Mouse (Mus musculus): Measurements from ENCODE around the gene Tcp10a. TPM values are rescaled to one million over a fixed set of nuclear protein-coding genes. Genes with fewer than 3 reads are reported as not detected.
"Not testable (repeated sequence)": the region's sequence is repeated elsewhere in the genome, so short reads cannot be mapped to it uniquely, and the experiment has no call there.

Gene Tcp10a
- polyA plus RNA-seq, 1 experiment = not detected

DNA sequence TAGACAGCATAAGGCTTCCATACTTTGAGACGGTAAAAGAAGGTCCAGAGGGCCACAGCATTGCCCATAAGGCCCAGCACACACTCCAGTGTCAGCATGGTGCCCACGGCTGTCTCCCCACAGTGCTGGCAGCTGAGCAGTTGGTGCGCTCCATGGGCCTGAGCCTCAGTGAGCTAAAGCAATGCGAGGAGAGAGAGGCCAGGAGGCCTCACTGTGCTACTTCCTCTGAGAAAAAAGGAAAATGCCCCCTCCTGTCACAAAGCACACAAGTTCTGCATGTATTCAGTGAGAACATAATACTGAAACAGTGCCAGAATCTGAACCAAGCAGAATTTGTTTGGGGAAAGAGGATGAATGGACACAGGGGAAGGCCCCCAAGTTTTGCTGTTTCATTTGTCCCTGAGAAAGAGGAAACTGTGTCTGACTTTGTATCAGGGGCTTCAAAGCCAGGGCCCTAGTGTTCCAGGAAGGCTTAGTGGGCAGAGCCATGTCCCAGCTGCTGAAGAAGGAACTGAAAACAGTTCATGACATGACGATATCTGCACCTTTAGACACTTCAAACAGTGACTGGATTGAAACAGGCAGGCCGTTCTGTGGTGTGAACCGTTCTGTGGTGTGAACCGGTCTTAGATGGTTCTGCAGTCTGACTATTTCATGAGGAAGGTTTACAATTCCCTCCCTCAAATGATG lies 8.6 kb upstream of the Tcp10a start:
- not testable (repeated sequence) for H3K4me1 ChIP-seq (ENCODE audit: control insufficient read depth, insufficient read depth, insufficient read length); H3K27ac ChIP-seq (ENCODE audit: insufficient read depth, low read length); H3K4me3 ChIP-seq (ENCODE audit: extremely low read depth, insufficient read depth, insufficient read length); H3K36me3 ChIP-seq (ENCODE audit: control insufficient read depth, insufficient read depth, low read length); DNase-seq (ENCODE audit: low read depth in 1 of 2, low spot score in 2 of 2); H3K27me3 ChIP-seq (ENCODE audit: control insufficient read depth, insufficient read depth, low read length)
- WGBS = 43% methylated on average over 8 of the region's 8 CpGs

DNA sequence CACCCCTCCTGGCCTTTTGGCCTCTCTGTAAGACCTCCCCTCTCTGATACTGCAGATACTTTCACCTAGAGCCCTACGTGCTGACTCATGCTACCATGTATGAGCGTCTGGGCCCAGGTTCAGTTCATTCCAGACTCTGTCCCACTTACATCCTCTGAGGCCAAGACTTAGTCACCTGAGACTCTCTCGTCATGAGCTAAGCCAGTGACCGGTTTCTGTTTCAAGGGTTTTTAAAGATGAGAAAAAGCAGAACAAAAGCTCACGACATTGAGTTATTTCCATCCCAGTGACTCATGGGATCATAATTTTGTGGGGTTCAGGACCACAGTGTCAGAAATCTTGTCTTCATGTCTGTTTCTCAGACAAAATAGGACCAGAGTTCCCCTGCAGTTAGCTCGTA lies 4.7 kb upstream of the Tcp10a start:
- not testable (repeated sequence) for H3K4me1 ChIP-seq (ENCODE audit: control insufficient read depth, insufficient read depth, insufficient read length); DNase-seq (ENCODE audit: low read depth in 1 of 2, low spot score in 2 of 2); H3K27me3 ChIP-seq (ENCODE audit: control insufficient read depth, insufficient read depth, low read length); H3K36me3 ChIP-seq (ENCODE audit: control insufficient read depth, insufficient read depth, low read length); H3K4me3 ChIP-seq (ENCODE audit: extremely low read depth, insufficient read depth, insufficient read length); H3K27ac ChIP-seq (ENCODE audit: insufficient read depth, low read length)
- WGBS = 70% methylated on average over 6 of the region's 6 CpGs

DNA sequence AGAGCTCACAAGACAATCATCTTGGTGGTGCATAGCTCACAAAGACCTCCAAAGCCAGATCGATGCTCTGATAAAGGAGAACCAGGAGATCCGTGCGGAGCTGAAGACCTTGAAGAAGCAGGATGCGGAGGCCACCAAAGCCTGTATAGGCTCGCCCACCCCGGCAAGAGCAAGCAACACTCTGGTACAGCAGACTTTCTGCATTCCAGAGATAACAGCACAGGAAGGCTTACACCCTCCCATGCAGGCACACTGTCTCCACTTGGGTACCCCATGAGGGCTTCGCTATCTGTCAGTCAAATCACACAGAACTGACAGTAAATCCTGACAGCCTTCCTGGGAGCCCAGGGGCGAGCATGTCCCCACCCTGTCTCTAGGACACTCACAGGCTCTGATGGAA lies 2.0 kb downstream of the Tcp10a start:
- H3K27me3 ChIP-seq (ENCODE audit: control insufficient read depth, insufficient read depth, low read length); DNase-seq (ENCODE audit: low read depth in 1 of 2, low spot score in 2 of 2); H3K4me1 ChIP-seq (ENCODE audit: control insufficient read depth, insufficient read depth, insufficient read length); H3K36me3 ChIP-seq (ENCODE audit: control insufficient read depth, insufficient read depth, low read length); H3K4me3 ChIP-seq (ENCODE audit: extremely low read depth, insufficient read depth, insufficient read length); H3K27ac ChIP-seq (ENCODE audit: insufficient read depth, low read length): not testable (repeated sequence)
- 71% methylated on average over 8 of the region's 8 CpGs for WGBS

DNA sequence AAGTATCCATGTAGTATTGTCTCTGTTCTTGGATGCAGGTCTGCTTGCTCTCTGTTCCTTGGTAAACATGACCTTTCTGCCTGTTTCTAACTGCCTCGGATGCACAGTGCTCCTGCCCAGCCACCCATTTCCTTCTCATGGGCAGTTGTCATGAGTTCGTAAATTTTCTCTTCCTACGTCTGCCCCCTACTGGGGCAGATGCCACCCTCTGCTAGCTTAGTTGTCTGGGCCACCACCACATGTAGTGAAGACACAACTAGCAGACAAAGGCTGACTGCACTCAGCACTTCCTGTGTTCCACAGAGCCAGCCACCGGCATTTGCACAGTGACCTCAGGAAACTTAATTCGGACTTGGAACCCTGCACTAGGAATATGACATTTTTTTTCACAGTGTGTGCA lies 8.3 kb downstream of the Tcp10a start:
- H3K36me3 ChIP-seq (ENCODE audit: control insufficient read depth, insufficient read depth, low read length); H3K27ac ChIP-seq (ENCODE audit: insufficient read depth, low read length); DNase-seq (ENCODE audit: low read depth in 1 of 2, low spot score in 2 of 2); H3K4me1 ChIP-seq (ENCODE audit: control insufficient read depth, insufficient read depth, insufficient read length); H3K27me3 ChIP-seq (ENCODE audit: control insufficient read depth, insufficient read depth, low read length); H3K4me3 ChIP-seq (ENCODE audit: extremely low read depth, insufficient read depth, insufficient read length): not testable (repeated sequence)
- 61% methylated on average over 3 of the region's 5 CpGs for WGBS

DNA sequence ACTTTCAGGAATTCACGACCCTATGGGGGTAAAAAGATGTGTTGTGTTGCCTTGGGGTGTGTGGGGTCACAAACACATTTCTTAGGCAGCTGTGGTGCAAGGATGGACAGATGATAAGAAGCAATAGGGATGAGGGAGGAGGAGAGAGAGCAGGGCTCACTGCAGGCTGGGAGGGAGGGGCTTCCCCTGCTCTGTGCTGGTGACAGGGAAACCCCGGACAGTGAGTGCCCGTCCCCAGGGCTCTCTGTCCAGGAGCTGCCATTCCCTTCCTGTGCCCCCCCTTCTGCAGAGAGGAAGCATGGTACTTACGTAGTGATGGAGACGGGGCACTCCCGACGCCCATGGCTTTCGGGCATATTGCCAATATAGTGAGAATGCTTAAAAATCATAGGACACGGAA lies 12.9 kb downstream of the Tcp10a start:
- H3K4me3 ChIP-seq (ENCODE audit: extremely low read depth, insufficient read depth, insufficient read length); H3K27me3 ChIP-seq (ENCODE audit: control insufficient read depth, insufficient read depth, low read length); H3K4me1 ChIP-seq (ENCODE audit: control insufficient read depth, insufficient read depth, insufficient read length); DNase-seq (ENCODE audit: low read depth in 1 of 2, low spot score in 2 of 2); H3K27ac ChIP-seq (ENCODE audit: insufficient read depth, low read length); H3K36me3 ChIP-seq (ENCODE audit: control insufficient read depth, insufficient read depth, low read length): not testable (repeated sequence)
- WGBS = 60% methylated on average over 9 of the region's 9 CpGs

DNA sequence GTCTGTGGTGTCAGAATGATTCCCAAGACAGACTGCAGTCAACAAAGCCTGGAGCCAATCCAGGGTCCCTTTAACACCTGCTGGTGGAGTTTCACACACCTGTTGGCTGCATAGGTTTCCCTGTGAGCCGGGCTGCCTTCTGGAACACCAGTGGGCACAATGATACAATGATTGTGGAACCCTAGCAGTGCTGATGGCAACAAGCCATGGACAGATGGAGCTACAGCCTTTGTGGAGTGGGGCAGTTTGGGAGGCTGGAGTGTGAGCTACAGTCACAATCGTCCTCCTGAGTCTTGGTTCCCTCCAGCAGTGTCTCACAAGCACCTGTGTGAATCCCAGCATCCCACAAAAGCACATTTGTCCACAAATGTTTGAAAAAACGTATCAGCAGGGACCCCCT lies 24.3 kb downstream of the Tcp10a start:
- not testable (repeated sequence) for DNase-seq (ENCODE audit: low read depth in 1 of 2, low spot score in 2 of 2); H3K4me1 ChIP-seq (ENCODE audit: control insufficient read depth, insufficient read depth, insufficient read length); H3K4me3 ChIP-seq (ENCODE audit: extremely low read depth, insufficient read depth, insufficient read length); H3K36me3 ChIP-seq (ENCODE audit: control insufficient read depth, insufficient read depth, low read length); H3K27ac ChIP-seq (ENCODE audit: insufficient read depth, low read length); H3K27me3 ChIP-seq (ENCODE audit: control insufficient read depth, insufficient read depth, low read length)
- 62% methylated on average over 2 of the region's 3 CpGs for WGBS

DNA sequence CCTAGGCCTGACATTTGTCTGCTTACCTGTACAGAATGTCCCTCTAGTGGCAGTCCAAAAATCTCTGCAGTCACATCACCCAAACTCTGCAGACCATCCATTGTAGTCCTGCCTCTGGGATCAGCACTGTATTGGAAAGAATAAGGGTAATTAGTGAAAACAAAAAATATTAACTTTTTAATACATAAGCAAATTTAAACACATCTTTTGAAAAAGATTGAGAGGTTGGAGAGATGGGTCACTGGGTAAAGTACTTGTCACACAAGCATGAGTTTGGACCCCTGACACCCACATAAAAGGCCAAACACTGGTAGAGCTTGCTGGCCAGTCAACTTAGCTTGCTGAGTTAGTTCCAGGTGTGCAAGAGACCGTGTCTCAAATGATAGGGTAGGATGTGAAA lies 28.1 kb downstream of the Tcp10a start, which contains the start of gene Ttll2:
Ttll2 (minus strand) TSS at position 101 of the 400 bp plus-strand sequence.
- DNase-seq (ENCODE audit: low read depth in 1 of 2, low spot score in 2 of 2); H3K27ac ChIP-seq (ENCODE audit: insufficient read depth, low read length); H3K27me3 ChIP-seq (ENCODE audit: control insufficient read depth, insufficient read depth, low read length); H3K4me3 ChIP-seq (ENCODE audit: extremely low read depth, insufficient read depth, insufficient read length); H3K36me3 ChIP-seq (ENCODE audit: control insufficient read depth, insufficient read depth, low read length); H3K4me1 ChIP-seq (ENCODE audit: control insufficient read depth, insufficient read depth, insufficient read length): not testable (repeated sequence)
- WGBS = 92% methylated on average over 1 of the region's 1 CpGs

DNA sequence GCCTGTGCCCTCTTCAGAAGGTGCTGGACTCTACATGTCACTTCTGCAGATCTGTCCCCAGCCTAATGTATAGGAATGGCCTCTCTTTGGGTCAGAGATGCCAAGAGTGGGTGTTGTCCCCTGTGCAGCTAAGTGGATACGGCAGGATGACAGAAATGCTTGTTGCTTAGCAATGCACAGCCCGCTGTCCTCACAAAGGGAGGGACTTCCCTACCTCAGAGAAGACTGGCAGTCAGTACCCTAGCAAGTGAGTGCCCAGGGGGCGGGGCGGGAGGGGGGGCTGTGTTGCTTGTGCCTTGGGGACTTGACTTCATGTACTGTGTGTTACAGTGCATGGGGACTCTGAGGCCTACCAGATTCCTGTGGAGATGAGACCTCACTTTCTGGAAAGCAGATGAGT lies 35.4 kb downstream of the Tcp10a start:
- not testable (repeated sequence) for H3K4me1 ChIP-seq (ENCODE audit: control insufficient read depth, insufficient read depth, insufficient read length); H3K4me3 ChIP-seq (ENCODE audit: extremely low read depth, insufficient read depth, insufficient read length); H3K36me3 ChIP-seq (ENCODE audit: control insufficient read depth, insufficient read depth, low read length); H3K27ac ChIP-seq (ENCODE audit: insufficient read depth, low read length); DNase-seq (ENCODE audit: low read depth in 1 of 2, low spot score in 2 of 2); H3K27me3 ChIP-seq (ENCODE audit: control insufficient read depth, insufficient read depth, low read length)
- WGBS = 86% methylated on average over 4 of the region's 4 CpGs

DNA sequence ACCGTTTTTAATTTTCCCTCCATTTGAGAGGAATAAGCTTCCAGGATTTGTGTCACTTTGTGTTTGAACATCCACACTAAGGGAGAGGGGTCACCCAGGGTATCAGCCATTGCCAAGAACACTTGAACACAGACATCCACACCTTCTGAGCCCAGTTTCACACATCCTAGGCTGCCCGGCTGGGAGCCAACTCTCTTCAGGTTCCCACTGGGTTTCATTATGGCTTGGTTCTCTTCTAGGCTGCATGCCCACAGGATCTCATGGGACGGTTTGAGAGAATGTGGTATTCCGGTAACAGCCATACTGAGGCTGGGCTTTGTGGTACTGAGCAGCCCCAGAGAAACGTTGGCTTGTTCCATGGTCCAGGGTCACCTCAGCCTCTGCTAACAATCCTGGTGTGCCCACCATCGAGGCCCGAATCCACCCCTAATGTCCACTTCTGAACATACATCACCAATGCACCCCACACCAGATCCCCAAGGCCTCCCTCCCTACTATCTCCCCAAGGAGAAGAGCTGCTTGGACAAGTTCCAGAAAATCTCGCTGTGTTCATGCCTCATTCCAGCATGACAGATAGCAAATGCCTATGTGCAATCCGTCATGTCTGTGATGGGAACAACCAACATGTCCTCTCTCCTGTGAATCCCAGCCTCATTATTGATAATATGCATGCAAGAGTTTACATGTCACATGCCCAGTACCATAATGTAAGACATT lies 36.5 kb downstream of the Tcp10a start:
- not testable (repeated sequence) for H3K27ac ChIP-seq (ENCODE audit: insufficient read depth, low read length); DNase-seq (ENCODE audit: low read depth in 1 of 2, low spot score in 2 of 2); H3K27me3 ChIP-seq (ENCODE audit: control insufficient read depth, insufficient read depth, low read length); H3K4me1 ChIP-seq (ENCODE audit: control insufficient read depth, insufficient read depth, insufficient read length); H3K4me3 ChIP-seq (ENCODE audit: extremely low read depth, insufficient read depth, insufficient read length); H3K36me3 ChIP-seq (ENCODE audit: control insufficient read depth, insufficient read depth, low read length)
- WGBS = 85% methylated on average over 9 of the region's 9 CpGs

DNA sequence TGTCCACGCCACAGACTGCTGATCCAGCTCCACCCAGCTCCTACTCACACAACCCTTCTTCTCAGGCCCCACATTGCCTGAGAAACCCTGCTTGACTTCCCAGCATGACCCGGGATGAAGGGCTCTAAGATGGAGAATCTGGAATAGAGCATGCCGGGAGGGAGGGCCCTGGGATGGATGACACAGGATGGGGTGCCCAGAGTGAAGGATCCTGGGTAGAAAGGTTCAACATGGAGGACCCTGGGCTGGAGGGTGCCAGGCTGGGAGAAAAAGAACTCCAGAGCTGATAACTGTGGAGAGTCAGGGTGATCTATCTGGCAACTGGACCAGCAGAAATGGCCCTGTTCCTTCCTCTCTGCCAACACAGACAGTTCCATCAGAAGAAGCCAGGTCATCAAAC lies 41.2 kb downstream of the Tcp10a start:
- H3K4me3 ChIP-seq (ENCODE audit: extremely low read depth, insufficient read depth, insufficient read length); H3K4me1 ChIP-seq (ENCODE audit: control insufficient read depth, insufficient read depth, insufficient read length); DNase-seq (ENCODE audit: low read depth in 1 of 2, low spot score in 2 of 2); H3K36me3 ChIP-seq (ENCODE audit: control insufficient read depth, insufficient read depth, low read length); H3K27me3 ChIP-seq (ENCODE audit: control insufficient read depth, insufficient read depth, low read length); H3K27ac ChIP-seq (ENCODE audit: insufficient read depth, low read length): not testable (repeated sequence)
- no CpG with 5 or more reads among the region's 3 CpGs for WGBS

DNA sequence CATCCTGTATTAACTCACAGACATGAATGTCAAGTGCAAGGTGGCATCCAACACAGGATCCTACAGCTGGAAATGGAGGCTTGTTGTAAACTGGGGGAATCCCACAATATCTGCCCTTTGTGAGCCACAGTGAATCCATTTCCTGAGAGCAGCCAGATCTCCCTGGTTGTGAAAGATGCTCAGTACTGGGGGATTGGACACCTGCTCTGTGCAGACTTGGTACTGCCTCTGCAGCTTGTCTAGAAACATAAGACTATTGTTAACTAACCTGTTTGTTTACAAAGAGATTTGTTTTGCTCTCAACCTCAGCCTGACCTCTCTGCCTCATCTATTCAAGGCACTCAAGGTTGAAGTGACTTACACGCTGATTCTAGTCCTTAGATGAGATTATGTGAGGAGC lies 41.8 kb downstream of the Tcp10a start:
- 71% methylated on average over 1 of the region's 1 CpGs for WGBS

More for the DNA sequence above, 41.8 kb downstream of the Tcp10a start:
- not testable (repeated sequence) for H3K4me3 ChIP-seq (ENCODE audit: extremely low read depth, insufficient read depth, insufficient read length); DNase-seq (ENCODE audit: low read depth in 1 of 2, low spot score in 2 of 2); H3K27me3 ChIP-seq (ENCODE audit: control insufficient read depth, insufficient read depth, low read length); H3K36me3 ChIP-seq (ENCODE audit: control insufficient read depth, insufficient read depth, low read length); H3K27ac ChIP-seq (ENCODE audit: insufficient read depth, low read length); H3K4me1 ChIP-seq (ENCODE audit: control insufficient read depth, insufficient read depth, insufficient read length)

All from spleen, adult 2 months (tissue).